Mouse (Mus musculus) left cerebral cortex, adult 9 months (tissue): Measurements from ENCODE around the gene Dusp27.

ENCODE experiments used
- DNase-seq, 2 experiments: peaks; one replicate each; pipeline ENCODE4 v3.0.0; 2022; ENCODE audit warnings: low spot score in 2 of 2

Gene Dusp27

DNA sequence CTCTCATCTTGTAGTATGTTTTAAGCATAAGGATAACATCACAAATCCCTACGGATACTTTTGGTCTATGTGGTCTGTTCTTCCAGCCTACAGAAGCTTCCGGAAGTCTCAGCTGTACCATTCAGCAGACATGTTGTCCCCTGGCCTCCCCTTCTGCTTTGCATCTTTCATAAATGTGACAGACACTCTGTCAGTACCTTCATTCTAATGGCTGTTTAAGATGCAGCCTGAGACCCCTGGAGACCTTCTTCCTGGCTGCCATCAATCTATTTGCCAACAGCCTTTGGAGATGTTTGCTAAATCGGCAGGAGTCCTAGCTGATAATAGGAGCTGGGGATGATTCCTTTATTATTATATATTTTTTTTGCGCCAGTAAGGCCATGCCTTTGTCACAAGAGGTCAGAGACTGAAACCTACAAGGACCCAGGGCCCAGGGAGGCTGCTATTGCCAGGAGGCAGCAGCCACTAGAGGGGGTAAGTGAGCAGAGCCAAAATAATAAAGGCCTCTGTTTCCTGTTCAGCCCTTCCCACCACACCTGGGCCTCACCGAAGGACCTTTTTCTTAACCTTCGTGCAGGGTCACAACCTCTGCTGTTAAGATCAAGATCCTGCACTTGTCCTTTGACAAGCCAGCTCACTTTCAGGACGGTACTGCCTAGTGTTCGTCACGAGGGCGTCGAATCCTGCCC lies 24.7 kb downstream of the Dusp27 start:
- DNase-seq: no peak

DNA sequence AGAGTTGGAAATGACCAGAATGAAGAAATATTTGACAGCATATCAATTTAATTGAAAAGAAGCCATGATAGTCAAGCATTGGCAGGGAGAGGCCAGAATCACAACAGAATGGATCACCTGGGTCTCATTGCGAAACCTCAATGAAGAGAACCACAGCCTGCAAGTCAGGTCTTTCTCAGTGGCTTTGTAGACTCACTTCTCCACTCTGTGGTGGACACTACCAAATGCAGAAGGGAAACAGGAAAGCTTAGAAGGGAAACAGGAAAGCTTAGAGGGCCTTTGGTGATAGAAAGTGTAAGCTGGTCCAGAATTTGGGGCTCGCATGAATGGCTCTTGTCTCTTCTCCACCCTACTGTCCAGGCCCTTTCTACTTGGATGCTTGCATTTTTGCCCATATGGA lies 29.6 kb downstream of the Dusp27 start:
- no peak for DNase-seq

DNA sequence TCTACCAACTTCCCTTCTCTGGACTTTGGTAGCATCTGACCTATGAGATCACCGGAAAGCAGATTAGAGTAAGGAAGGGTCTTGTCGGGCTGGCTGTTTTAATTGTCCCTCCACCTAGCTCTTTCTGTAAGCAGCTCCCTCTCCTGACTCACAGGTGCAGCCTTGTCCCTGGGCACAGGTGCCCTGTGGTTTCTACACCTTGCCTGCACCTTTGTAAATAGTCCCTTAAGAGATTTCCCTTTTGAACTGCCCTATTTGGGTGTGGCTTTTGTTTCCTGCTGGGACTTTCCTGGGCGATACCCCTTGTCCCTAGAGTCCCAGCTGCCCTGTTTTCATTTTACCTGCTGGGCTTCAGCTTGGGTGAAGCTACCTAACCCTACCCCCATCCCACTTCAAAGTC lies 33.3 kb downstream of the Dusp27 start:
- DNase-seq: no peak

DNA sequence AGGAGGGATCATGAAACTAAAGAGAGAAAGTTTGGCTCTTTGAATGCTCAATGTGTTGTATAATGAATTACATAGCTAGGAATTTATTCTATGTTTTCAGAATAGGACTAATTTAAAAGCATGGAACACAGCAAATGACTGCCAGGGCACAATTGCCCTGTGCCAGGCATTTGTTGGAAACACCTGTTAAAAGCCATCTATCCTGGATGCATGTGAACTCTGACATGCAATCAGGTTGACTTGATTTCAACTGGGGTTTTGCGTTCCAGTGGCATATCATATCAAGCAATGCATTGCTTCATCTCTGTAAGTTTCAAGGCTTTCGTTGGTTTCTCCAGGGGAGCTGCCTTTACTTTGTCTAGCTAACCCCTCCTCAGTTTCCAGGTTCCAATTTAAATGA lies 37.4 kb downstream of the Dusp27 start:
- DNase-seq: no peak

DNA sequence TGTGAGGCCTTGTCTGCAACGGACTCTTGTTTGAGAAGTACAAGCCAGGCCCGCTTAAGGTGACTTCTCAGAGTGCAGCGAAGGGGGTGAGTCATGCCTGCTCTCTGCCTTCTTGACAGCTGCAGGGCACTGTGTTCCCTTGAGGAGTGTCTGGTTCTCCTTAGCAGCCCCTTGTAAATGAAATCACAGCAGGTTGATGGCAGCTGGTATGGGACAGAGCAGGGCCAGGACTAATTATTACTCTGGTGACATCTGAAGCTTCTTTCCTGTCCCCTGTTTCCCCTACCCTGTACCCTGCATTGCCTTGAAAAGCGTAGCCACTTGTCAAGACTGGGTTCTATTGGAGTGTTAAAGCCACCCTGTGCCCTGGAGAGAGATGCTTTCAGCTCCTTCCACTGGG lies 38.0 kb downstream of the Dusp27 start:
- DNase-seq: no peak

DNA sequence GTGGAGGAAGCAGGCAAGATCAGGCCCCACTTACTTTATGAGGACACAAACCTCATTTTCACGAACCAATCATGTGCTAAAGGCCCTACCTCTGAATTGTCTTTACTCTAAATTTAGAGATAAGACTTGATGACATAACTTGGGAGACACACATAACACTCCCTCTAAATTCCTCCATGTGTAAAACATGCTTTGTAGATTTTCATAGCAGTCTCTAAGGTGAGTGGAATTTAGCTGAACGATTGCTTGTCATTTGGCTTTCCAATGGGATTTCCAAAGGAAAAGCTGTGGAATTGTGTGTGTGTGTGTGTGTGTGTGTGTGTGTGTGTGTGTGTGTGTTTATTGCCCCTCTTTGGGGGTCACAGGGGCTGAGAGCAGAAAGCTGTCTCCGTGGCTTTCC lies 38.4 kb downstream of the Dusp27 start:
- no peak for DNase-seq

DNA sequence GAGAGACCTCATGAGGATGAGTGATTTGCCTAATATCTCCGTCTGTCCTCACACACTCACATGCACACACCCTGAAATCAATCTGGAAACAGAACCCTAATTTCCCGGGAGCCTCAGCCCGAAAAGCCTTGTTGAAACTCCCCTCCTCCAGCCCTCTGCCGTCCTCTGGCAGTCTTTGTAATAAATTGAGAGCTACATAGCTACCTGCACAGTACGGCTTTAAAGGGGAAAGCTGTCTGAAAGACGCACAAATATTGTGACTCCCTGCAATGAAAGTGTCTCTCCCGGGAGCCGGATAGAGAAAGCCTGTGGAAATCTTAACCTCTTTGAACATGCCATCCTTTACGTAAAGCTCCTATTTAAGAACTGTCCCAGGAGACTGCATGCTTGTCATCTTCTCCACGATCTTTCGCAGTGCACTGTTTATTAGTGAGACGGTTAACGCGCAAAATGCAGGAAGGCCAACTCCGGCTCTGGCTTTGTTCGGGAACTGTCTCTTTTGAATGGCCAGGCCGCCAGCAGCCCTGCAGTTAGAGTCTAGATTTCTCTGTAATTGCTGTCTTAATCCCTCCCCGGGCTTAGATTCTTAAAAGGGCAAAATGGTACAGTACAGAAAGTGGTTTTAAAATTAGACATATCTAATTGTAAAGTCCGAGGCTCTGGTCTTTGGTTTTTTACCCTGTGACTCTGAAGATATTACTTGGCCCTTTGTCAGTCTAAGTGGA lies 39.1 kb downstream of the Dusp27 start:
- DNase-seq: no peak

DNA sequence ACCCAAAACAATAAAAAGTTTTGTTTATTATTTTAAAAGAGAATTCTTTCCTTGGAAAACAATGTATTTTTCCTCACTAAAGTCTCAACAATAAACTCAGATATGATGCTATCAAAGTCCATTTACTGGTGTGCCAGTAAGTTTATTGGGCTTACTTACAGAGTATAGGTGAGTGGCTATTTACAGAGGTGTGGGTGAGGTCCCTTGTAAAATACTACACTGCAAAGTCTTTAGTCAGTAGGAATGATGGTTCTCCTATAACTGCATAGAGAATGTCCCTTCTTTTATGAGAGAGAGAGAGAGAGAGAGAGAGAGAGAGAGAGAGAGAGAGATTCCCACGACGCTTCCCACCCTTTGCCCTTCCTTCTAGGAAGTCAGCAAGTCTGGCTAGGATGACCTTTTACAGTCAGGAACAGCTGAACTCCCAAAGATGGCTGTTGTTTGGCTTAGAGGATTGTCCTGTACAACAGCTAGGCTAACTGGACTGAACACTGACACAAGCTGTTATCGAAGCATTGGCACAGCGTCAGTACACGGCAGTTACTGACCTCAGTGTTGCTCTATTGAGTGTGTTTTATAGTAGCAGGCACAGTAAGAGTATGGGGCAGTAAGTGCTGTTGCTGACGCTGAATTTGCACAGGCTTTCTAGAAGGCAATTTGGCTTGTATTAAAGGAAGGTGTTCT lies 50.5 kb downstream of the Dusp27 start:
- DNase-seq: no peak

DNA sequence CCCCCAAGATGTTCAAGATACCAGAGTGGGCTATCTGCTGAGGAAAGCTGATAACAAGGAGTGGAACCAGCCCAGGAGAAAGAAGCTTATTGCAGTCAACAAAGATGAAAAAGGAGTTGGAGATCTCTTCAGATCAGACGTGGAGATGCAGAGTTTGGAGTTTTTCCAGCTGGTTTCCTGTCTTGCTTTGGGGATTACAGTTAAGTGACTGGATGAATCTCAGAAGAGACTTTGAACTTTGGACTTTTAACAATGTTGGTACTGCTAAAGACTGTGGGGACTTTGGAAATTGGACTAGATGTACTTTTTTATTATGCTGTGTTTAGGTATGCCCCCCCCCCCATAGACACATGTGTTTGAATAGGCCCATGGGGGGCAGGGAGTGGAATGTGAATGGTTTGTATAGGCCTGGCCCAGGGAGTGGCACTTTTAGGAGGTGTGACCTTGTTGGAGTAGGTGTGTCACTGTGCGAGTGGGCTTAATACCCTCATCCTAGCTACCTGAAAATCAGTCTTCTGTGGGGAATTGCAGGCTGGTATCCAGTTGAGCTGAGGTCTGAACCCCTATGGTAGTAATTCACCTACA lies 59.8 kb downstream of the Dusp27 start:
- DNase-seq: no peak

DNA sequence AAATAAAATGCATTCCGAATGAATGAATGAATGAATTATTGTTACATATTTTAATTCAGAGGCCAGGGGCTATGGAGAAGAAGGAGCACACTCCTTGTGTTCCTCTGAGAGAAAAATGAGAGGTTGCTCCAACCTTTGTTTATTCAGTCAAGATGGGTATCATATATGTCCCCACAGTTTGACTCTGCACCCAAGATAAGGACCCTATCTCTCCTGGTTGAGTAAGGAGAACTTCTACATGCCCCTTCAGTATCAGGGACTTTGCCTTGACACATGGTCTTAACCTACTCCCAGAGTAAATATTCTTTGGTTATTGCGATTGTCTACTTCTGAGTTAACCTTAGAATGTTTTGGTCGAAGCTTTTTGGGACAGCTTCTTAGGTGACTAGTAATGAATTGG lies 63.9 kb downstream of the Dusp27 start:
- DNase-seq: no peak

DNA sequence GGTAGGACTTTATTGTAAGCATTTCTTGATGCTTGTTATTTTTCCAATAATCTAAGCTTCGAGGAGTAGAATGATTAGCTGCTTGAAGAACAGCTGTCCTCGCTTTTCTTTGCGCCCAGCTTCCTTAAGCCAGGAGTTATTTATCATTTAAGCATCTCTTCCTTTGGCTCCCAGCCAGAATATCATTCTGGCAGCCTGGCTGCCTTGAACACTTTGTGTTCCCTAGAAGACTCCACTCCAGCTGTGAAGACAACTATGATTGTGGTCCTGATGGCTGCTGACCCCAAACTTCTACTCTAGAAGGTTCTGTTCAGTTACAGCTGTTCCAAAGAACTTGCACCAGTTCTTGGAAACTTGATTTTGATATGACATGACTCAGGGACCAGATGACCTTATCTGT lies 66.2 kb downstream of the Dusp27 start:
- DNase-seq: no peak

DNA sequence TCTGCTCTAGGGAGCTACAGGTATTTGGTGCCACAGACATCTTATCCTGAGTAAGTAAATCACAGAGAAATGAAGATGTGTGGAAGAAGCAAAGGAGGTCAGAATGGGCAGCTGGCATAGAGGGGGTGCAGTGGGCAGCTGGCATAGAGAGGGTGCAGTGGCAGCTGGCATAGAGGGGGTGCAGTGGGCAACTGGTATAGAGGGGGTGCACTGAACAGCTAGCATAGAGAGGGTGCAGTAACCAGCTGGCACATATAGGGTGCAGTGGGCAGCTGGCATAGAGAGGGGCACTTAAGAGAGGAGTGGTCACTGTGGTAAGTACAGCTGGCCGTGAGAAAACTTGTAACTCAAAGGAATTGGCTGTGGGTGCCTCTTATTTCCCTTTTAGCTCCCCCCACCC lies 67.3 kb downstream of the Dusp27 start:
- DNase-seq: no peak

DNA sequence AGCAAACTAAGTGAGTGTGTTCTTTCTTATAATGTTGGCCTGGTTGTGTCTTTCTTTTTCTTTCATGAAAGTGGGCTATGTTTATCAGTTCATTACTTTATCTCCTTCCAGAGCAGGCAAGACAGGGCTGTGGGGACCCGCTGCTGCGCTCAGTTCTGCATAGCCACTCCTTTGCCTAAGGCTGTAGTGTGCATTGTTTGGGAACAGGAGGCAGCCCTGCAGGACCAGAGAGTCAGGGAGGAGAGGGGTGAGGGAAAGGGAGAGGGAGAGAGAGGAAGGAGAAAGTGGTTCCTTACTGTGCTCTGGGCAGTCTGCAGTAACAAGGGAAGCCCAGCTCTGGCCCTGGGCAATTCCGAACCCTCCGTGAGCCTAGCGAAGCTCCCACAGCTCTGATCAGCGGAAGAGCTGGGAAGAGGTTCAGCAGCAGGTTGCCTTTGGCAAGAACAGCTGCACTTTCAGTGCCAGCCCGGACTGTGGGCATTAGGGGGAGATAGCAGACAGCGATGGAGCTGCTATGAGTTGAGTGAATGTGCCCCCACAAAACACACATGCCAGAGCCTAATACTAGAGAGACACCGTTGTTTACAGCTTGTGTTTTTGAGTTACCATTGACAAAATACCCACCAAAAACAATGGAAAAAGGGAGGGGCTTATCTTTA lies 71.5 kb downstream of the Dusp27 start:
- DNase-seq: no peak

DNA sequence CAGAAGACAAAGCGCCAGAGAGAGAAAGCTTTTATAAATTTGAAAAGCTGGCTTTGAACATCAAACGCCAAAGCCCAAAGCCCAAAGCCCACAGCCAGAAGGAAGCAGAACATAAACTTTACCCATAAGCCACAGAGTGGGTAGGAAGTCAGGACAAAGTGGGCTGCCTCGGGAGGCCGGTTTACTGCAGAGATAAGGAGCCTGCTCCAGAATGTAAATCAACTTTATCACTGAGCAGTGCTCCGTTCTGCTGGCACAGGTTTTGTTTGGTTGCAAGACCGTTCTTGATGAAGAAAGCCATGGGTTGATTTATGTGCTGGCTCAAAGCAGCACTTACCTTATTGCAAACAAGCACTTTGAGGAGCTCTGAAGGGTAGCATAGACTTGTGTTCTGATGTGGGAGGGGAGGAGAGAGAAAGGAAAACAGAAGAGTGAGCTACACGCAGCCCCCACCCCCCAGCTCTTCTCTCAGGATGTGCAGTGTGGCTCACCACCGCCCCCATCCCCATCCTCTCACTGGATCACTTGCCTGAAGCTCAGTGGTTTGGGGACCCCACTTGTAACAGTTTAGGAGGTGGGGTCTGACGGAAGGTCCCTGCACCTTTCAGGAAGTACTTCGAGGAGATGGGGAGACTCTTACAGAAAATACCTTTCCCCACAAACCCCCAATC lies 74.3 kb downstream of the Dusp27 start:
- no peak for DNase-seq

DNA sequence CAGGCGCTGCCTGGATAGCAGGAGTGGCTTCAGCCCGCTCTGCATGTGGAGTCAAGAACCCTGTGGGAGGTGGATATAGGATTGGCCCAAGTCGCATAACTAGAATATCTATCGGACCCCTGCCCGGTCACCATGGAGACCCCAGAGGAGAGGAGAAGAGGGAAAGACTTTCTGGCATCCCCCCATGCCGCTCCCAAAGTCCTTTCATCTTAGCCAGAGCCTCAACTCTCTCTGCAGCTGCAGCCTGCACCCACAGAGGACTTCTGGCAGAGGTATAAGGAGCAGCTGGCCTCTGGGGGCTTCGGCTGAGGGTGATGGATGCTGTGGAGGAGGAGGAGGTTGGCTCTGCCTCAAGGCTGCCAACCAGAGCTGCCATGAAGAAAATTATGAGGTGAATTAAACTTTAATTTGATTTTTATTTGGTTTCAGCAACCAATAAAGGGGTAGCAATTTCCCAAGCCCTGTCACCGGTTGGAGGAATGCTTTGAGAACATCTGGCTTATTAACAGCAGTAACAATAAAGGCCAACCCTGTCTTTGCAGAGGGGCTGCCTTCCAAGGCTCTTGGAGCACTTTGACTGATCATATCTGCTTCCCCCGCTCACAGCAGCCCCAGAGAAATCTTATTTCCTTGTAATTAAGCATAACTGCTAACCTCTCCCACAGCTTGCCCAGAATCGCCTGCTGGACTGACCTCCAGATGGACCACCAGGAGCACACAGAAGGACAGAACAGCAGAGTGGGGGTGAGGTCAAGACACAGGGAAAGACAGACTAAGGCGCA lies 78.5 kb downstream of the Dusp27 start:
- no peak for DNase-seq

DNA sequence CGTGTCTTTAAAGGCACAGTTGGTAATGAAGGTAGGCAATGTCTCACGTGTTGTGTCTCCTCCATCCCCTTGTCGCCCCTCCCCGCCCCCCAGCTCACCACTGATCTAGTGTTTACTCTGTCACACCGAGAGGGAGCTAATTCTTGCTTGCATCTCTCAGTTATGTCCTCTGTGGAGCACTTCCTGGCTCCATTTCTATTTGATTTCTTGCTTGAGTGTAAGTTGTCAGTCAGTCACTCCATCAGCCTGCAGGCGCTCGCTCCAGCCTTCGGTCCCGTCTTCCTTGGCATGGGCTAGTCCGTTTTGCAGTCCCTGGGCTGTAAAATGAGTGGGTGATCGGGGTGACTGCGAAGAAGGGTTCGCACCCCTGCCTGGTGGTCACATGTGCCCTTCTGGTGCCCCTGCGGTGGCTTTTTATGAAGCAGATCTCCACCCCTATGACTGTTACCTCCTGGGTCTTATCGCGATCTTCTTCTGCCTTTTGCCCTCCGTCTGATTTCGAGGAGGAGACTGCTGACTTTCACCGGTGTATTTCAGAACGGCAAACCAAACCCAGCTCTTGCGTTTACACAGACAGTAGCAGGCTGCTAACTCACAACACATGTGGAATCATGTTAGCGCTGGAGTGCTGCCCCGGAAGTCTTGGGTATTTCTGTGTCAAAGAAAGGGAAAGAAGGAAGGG lies 79.4 kb downstream of the Dusp27 start:
- DNase-seq: peak in 1 of 2 experiments; percentile 7
